Mouse (Mus musculus) adrenal gland, adult 2 months (tissue): ENCODE results near the gene Tmem262. TPM values are rescaled to one million over a fixed set of nuclear protein-coding genes. Genes with fewer than 3 reads are reported as not detected.

Source experiments
- DNase-seq: peaks from one replicate; pipeline ENCODE4 v3.0.0; 2021
- microRNA-seq, 2 experiments: library from miRNA; unstranded; fragments of <30 nt; microRNA quantifications; one replicate each; pipeline ENCODE4 v1.2.0; 2021
- polyA plus RNA-seq: library from polyadenylated mRNA; depleted of rRNA; stranded (reverse); fragments of >200 nt; gene quantifications from 2 replicates; pipeline ENCODE4 v1.2.3, GENCODE M21; 2012; rRNA removed
- total RNA-seq, 2 experiments: library from RNA; stranded (reverse); gene quantifications; 2 replicates each; pipeline ENCODE4 v1.2.3; 2021

Tmem262 gene
- total and polyA plus RNA-seq, 3 experiments: not detected

DNA sequence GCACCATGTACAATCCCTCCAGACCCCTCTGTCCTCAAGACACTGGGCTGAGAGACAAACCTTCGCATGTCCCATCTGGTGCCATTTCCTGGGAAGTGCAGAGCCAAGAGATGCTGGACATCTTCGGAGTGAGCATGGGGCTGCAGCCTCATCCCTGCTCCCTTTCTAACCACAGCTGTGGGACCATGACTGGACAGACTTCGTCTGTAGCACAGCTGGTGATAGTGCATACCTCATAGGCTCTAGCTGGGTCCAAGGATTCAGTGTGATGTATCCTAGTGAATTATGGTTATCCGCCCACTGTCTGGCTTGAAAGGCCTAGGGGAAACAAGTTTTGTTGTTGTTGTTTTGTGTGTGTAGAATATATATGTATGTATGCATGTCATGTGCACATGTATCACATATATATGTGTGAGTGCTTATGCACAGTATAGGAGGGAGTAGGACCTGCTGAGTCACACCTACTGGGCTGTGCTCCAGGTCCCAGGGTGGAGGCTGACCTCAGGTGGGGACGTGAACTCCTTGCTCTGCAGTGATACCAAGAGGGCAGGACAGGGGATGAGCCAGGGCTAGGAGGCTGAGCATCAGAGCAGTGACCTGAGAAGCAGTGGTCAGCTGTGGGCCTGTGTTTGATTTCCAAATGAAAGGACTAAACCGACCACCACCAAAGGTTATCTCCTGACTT is 22.5 kb downstream of the Tmem262 start:
- no peak for DNase-seq

DNA sequence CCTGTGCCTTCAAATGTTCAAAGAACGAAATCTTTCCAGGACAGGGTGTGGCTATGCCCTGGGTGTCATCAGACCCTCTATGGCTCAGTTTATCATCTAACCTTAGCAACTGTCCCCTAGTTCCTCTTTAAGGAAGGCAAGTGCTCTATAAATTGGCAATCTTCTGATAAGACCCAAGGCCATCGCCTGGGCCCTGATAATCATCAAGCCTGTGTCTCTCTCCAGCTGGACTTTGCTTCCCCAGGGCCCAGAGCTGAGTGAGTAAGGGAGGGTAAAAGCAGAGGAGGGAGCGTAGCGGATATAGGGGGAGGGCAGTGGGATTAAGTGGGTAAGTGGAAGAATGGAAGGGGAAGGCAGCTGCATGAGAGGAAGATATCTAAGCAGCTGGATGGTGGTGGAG is 24.6 kb downstream of the Tmem262 start:
- DNase-seq: no peak

DNA sequence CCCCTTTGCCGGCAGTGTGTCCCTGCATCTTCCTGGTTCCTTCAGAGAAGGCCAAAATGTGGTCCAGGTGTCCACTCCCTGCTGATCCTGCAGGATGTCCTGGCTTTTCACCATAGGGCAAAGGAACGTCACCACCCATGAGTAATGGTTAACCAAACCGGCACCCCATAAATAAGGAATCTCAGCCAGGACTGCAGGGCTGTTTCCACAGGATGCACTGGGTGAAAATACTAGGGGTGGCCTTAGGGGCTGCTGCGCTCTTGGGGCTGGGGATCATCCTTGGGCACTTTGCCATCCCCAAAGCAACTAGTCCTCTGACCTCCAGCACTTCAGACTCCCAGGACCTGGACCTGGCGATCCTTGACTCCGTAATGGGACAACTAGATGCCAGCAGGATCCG is 25.8 kb downstream of the Tmem262 start, which contains the start of gene Naaladl1:
Gene Naaladl1, plus strand, starts transcription at position 197 of the 400 bp plus-strand sequence.
- DNase-seq: no peak

DNA sequence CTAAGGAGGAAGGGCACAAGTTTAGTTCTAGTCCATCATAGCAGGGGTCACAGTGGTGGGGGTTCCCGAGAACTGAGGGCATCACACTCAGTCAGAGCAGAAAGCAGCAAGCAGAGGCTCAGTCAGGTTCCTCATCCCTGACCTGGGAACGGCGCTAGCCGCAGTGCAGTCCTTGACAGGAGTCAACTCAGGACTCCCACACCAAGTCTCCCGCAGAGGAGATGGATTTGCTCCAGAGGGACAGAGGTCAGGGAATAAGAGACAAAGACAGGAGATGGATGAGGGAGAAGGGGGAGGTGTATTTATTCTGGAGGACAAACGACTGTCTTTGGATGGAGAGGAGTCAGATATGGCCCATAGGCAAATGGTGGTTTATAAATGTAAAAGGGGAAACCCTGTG is 33.3 kb downstream of the Tmem262 start:
- no peak for DNase-seq

DNA sequence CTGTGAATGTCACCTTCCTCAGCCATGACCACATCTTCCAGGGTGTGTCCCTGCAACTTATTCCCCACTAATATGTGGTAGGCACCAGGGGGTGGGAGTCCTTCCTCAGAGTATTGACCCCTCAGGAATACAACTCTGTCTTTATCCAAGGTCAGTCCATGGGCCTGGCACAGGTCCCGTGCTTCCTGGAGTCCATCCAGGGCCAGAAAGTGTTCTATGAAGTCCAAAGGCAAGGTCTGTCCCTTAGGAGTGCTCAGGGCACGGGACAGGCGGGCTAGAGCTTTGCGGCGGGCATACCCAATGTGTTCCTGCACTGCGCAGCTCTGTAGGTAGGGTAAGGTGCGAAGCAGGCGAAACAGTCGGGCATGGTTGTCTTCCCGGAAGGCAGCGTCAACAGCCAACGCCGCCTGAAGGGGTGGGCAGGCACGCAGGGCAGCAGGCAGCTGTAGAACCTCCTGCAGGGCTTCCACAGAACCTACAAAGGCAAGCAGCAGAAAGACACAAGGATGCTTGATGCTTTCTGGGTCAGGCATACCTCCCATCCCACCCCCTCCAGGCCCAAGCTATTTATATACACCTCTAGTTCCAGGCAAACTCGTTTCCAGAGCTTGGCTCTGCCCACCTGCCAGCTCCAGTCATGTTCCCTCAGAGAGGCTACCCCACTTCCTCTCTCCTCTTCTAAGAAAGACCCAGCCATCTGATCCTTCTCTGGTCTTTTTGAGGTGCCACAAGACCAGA is 36.4 kb downstream of the Tmem262 start:
- peak; percentile 45 for DNase-seq

DNA sequence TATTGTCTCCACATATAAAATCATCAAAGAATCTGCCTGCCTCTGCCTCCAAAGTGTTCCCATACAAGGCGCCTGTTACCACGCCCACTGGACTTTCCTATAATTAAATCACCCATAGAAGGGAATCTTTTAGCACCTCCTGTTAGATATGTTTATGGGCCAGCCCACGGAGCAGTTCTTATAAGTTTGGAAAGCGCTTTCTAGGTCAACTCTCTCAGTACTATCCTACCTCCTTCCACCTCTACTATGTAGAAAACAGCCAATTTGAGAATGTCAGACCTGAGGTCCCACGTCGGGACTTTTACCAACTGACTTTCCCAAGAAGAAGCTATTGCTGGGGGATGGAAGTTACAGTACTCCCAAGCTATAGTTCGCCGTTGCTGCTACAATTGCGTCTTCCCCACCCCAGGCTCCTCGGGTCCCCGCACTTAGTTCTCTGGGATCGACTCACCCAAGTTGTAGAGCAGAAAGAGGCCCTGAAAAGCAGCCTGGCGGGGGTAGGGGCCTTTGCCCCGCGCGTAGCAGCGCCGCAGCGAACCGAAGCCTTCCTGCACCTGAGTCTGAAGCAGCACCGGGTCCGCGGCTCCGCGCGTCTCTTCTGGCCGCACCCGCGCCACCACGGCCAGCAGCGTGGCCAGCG is 37.6 kb downstream of the Tmem262 start:
- no peak for DNase-seq

DNA sequence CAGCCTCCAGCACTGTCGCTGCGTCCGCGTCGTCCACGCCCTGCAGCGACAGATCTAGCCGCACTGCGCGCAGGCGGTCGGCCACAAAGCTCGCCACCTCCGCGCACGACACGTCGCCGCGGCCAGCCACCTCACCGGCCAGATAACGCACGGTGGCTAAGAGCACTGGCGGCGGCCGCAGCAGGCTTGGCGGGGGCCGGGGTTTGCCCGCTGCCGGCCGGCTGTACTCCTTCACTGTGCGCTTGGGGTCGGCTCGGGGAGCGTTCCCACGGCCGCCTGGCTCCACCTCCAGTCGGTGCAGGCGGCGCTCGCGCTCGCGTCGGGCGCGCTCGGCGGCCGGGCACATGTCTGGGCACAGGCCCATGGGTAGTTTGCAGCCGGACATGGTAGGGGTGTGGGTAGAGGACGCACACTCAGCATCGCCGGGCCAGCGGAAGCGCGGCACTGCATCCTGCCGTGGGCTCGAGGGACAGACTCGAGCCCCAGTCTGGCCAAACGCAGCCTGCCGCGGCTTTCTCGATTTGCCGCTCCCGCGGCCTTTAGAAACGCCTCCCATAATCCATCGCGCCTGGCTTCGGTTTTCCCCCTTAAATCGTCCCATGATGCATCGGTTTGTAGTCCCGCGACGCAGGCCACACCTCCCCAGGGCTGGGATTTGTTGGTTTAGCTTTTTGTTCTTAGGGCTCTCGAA is 38.3 kb downstream of the Tmem262 start, which contains the start of gene Sac3d1:
Gene Sac3d1, minus strand, starts transcription at position 665 of the 691 bp plus-strand sequence.
- peak; percentile 94 for DNase-seq

DNA sequence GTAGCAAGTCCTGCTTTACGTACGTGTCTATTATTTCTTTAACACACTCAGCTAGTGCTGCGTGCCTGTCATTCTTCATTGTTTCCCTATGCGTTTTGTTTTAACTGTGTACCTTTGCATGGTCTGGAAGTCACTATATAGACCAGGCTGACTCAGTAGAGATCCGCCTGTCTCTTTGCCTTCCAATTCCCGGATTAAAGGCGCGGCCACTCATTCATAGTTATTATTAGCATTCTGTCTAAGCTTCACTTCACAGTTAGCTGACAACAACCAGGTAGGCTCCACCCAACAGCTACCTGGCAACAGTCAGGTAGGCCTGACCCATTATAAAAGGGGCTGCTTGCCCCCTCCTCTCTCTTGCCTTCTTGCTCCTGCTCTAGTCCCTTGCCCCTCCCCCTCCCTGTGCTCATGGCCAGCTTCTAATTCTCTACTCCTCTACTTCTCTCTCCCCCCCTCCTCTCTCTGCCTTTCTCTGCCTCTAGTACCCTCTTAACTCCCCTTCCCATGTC is 38.9 kb downstream of the Tmem262 start:
- no peak for DNase-seq

DNA sequence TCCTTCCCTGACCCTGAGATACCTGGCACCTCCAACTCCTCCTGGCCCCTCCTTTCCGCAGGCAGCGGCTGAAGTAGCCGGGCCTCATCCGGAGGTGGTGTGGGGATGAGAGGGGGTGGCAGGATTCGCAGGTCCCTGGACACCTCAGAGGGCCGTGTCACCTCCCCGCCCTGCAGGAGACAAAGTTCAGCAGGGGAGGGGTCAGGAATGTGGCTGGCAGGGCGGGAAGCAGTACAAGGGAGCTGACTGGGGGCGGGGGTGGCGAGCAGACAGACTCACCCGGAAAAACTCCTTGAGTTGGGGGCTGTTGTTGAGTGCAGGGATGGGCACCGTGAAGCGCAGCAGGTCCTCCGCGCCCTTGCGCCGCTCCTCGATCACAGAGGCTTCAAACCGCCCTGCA is 41.9 kb downstream of the Tmem262 start:
- no peak for DNase-seq

DNA sequence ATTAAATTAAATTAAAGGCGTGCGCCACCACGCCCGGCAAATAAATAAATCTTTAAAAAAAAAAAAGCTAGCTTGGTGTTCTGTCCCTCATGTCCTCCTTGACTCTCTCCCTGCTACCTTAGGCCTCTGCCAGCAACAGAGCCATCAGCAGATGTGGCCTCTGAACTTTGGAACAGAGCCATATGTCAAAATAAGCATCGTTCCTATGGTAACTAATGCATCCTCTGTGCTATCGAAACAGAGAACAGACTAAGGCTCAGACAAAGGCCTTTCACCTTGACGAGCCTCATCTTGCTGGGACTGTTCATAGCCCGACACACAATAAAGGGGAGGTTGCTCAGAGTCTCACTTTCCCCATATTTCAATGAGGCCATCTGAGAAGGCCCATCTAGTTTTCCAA is 43.5 kb downstream of the Tmem262 start:
- no peak for DNase-seq

DNA sequence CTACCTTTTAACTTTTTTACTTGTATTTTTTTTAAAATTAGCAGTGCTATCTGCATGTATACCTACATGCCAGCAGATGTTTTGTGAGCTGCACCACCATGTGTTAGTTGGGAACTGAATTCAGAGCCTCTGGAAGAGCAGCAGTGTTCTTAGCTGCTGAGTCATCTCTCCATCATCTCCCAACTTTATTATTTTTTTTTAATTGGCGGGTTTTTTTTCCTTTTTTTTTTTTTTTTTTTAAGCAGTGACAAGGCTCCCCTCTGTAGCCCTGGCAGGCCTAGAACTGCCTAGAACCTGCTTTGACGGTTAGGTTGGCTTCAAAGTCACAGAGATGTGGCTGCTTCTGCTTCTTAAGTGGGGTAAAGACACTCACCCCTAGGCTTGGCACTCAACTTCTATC is 45.1 kb downstream of the Tmem262 start:
- DNase-seq: no peak

DNA sequence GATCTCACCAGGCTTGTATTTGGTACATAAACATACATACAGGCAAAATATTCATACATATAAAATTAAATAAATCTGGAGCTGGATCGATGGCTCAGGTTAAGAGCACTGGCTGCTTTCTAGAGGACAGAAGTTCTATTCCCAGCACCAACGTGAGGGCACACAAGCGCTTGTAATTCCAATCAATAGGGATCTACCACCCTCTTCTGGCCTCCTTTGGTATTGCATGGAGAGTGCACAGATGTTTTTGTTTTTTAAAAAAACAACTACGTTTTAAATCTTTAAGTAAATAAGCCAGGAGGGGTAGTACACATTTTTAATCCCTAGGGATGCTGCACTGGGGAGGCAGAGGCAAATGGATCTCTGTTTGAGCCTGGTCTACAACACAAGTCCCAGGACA is 46.5 kb downstream of the Tmem262 start:
- no peak for DNase-seq

DNA sequence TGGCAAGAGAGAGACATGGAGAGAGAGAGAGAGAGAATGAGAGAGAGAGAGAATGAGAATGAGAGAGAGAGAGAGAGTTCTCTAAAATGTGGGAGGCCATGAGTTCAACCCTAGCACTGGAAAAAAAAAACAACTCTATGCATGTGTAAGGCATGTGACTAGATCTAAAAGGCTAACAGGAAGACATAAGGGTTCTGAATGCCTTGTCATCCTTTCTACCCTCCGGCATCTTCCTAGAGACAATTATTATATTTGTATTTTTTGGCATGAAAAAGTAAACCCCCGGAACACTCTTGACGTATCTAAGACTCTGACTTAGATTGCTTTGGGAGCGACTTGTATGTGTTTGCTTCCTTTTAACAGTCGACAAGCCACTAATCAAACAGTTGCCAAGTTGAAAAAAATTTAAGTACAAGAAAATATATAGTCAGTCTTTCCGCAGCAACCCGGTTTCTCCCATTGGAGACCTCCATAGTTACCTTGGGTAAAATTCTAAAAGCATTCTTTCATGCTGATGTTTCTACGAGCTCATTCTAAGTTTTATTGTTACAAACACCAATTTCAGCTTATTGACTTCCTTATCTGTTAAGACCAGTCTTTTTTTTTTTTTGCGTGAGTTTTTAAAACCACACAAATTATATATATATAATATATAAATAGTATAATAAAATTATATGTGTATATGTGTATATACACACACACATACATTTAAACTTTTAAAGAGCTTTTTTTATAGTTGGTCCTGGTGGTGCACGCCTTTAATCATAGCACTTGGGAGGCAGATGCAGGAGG is 47.2 kb downstream of the Tmem262 start:
- no peak for DNase-seq

DNA sequence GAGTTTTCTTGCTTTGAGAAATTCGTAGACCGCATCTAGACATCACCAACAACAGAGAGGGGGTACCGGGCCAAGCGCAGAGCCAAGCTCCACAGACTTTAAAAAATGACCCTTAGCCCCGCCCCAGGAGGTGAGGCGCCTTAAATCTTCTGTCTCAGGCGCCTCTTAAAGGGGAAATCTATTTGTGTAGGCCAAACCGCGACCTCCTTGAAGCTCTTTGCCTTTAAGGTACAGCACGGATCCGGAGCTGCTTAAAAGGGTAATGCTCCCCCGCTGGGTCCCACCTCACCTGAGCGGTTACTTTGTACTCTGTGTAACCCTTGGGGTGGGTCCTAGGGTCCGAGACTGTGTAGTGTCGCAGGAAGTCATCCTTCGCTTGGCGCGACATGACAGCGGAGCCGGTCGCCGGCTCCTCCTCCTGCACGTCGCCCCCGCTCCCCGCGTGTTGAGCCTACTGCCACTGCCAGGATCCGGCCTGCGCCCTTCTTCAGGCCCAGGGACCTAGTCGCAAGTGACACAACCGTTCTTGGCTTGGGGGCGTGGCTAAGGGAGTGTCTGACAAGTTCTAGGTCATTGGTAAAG is 48.0 kb downstream of the Tmem262 start, which contains the start of gene Snx15:
Gene Snx15, minus strand, starts transcription at position 545 of the 582 bp plus-strand sequence.
- DNase-seq: peak; percentile 97

Small RNA genes within 50 kb of the gene (microRNA-seq; reads per million reads assigned to microRNA genes)
- gene Mir6988: 0.88 to 2.5 reads per million in 2 experiments

Other genes starting within 250 kb of the Tmem262 start
- gene Frmd8, start 204.8 kb upstream of the Tmem262 start, total RNA-seq: 10 to 100 TPM; 41.2 to 51.4 TPM
- 27.8 and 36.4 TPM in 2 replicates for gene Frmd8, start 204.8 kb upstream of the Tmem262 start, polyA plus RNA-seq
- gene Slc25a45, start 202.2 kb upstream of the Tmem262 start, total RNA-seq: 10 to 100 TPM; 15.5 to 36.2 TPM
- gene Slc25a45, start 202.2 kb upstream of the Tmem262 start, polyA plus RNA-seq: 42.4 and 44.6 TPM in 2 replicates
- gene Tigd3, start 185.9 kb upstream of the Tmem262 start, total RNA-seq: 1 to 10 TPM; 1.0 to 1.1 TPM
- gene Tigd3, start 185.9 kb upstream of the Tmem262 start, polyA plus RNA-seq: 0.48 and 0.53 TPM in 2 replicates
- 100 to 1,000 TPM in 1 of 2 experiments, 10 to 100 TPM in 1; 90.6 to 125 TPM for gene Dpf2, start 167.0 kb upstream of the Tmem262 start, total RNA-seq
- 51.7 and 56.3 TPM in 2 replicates for gene Dpf2, start 167.0 kb upstream of the Tmem262 start, polyA plus RNA-seq
- gene Cdc42ep2, start 155.2 kb upstream of the Tmem262 start, total RNA-seq: 1 to 10 TPM; 5.5 to 8.0 TPM
- gene Cdc42ep2, start 155.2 kb upstream of the Tmem262 start, polyA plus RNA-seq: 5.6 and 5.9 TPM in 2 replicates
- 10 to 100 TPM; 15.9 to 20.4 TPM for gene Pola2, start 115.8 kb upstream of the Tmem262 start, total RNA-seq
- 36.0 and 41.0 TPM in 2 replicates for gene Pola2, start 115.8 kb upstream of the Tmem262 start, polyA plus RNA-seq
- gene Slc22a20, start 93.9 kb upstream of the Tmem262 start, total RNA-seq: not detected
- not detected in 2 replicates for gene Slc22a20, start 93.9 kb upstream of the Tmem262 start, polyA plus RNA-seq
- 10 to 100 TPM; 34.9 to 42.1 TPM for gene Capn1, start 64.1 kb upstream of the Tmem262 start, total RNA-seq
- gene Capn1, start 64.1 kb upstream of the Tmem262 start, polyA plus RNA-seq: 34.8 and 37.9 TPM in 2 replicates
- gene Syvn1, start 33.5 kb upstream of the Tmem262 start, total RNA-seq: 10 to 100 TPM; 54.1 to 71.3 TPM
- gene Syvn1, start 33.5 kb upstream of the Tmem262 start, polyA plus RNA-seq: 87.3 and 114 TPM in 2 replicates
- gene Mrpl49, start 22.2 kb upstream of the Tmem262 start, total RNA-seq: 10 to 100 TPM; 64.8 to 67.5 TPM
- 15.8 and 17.0 TPM in 2 replicates for gene Mrpl49, start 22.2 kb upstream of the Tmem262 start, polyA plus RNA-seq
- 1,000 to 10,000 TPM; 1,141 to 1,229 TPM for gene Fau, start 22.2 kb upstream of the Tmem262 start, total RNA-seq
- gene Fau, start 22.2 kb upstream of the Tmem262 start, polyA plus RNA-seq: 984 and 1,350 TPM in 2 replicates
- 10 to 100 TPM; 24.7 to 37.5 TPM for gene Znhit2, start 18.8 kb upstream of the Tmem262 start, total RNA-seq
- gene Znhit2, start 18.8 kb upstream of the Tmem262 start, polyA plus RNA-seq: 134 and 152 TPM in 2 replicates
- gene Tm7sf2, start 11.7 kb upstream of the Tmem262 start, total RNA-seq: 10 to 100 TPM; 22.0 to 48.3 TPM
- gene Tm7sf2, start 11.7 kb upstream of the Tmem262 start, polyA plus RNA-seq: 91.9 and 126 TPM in 2 replicates
- 10 to 100 TPM; 57.1 to 60.0 TPM for gene Vps51, start 2.8 kb upstream of the Tmem262 start, total RNA-seq
- 64.4 and 66.3 TPM in 2 replicates for gene Vps51, start 2.8 kb upstream of the Tmem262 start, polyA plus RNA-seq
- gene Gm28374, start 2.2 kb downstream of the Tmem262 start, total RNA-seq: not detected
- 0.38 and 0.64 TPM in 2 replicates for gene Gm28374, start 2.2 kb downstream of the Tmem262 start, polyA plus RNA-seq
- gene Zfpl1, start 4.9 kb downstream of the Tmem262 start, total RNA-seq: 10 to 100 TPM; 38.9 to 43.5 TPM
- 91.2 and 122 TPM in 2 replicates for gene Zfpl1, start 4.9 kb downstream of the Tmem262 start, polyA plus RNA-seq
- gene Cdca5, start 5.0 kb downstream of the Tmem262 start, total RNA-seq: under 1 TPM; 0.73 to 0.98 TPM
- gene Cdca5, start 5.0 kb downstream of the Tmem262 start, polyA plus RNA-seq: 0.32 and 0.80 TPM in 2 replicates
- gene AC131692.1, start 14.4 kb downstream of the Tmem262 start, total RNA-seq: not detected
- not detected in 2 replicates for gene AC131692.1, start 14.4 kb downstream of the Tmem262 start, polyA plus RNA-seq
- not detected for gene Naaladl1, start 25.7 kb downstream of the Tmem262 start, total RNA-seq
- gene Naaladl1, start 25.7 kb downstream of the Tmem262 start, polyA plus RNA-seq: 0.09 and 0.13 TPM in 2 replicates
- gene Sac3d1, start 38.6 kb downstream of the Tmem262 start, total RNA-seq: 10 to 100 TPM; 15.7 to 16.5 TPM
- 92.6 and 97.2 TPM in 2 replicates for gene Sac3d1, start 38.6 kb downstream of the Tmem262 start, polyA plus RNA-seq
- gene Snx15, start 48.3 kb downstream of the Tmem262 start, total RNA-seq: 10 to 100 TPM; 27.0 to 28.2 TPM
- 76.8 and 81.1 TPM in 2 replicates for gene Snx15, start 48.3 kb downstream of the Tmem262 start, polyA plus RNA-seq
- 1 to 10 TPM; 1.8 to 2.6 TPM for gene Batf2, start 61.0 kb downstream of the Tmem262 start, total RNA-seq
- 5.0 and 6.6 TPM in 2 replicates for gene Batf2, start 61.0 kb downstream of the Tmem262 start, polyA plus RNA-seq
- 10 to 100 TPM; 84.1 to 96.5 TPM for gene Arl2, start 61.5 kb downstream of the Tmem262 start, total RNA-seq
- 313 and 329 TPM in 2 replicates for gene Arl2, start 61.5 kb downstream of the Tmem262 start, polyA plus RNA-seq
- 1 to 10 TPM; 2.4 to 4.1 TPM for gene Majin, start 104.4 kb downstream of the Tmem262 start, total RNA-seq
- 0.56 and 0.72 TPM in 2 replicates for gene Majin, start 104.4 kb downstream of the Tmem262 start, polyA plus RNA-seq
- 10 to 100 TPM; 18.7 to 23.7 TPM for gene Gpha2, start 146.3 kb downstream of the Tmem262 start, total RNA-seq
- 237 and 302 TPM in 2 replicates for gene Gpha2, start 146.3 kb downstream of the Tmem262 start, polyA plus RNA-seq
- 100 to 1,000 TPM in 1 of 2 experiments, 10 to 100 TPM in 1; 87.1 to 123 TPM for gene Ppp2r5b, start 155.8 kb downstream of the Tmem262 start, total RNA-seq
- 247 and 266 TPM in 2 replicates for gene Ppp2r5b, start 155.8 kb downstream of the Tmem262 start, polyA plus RNA-seq
- gene Atg2a, start 161.6 kb downstream of the Tmem262 start, total RNA-seq: 10 to 100 TPM; 31.0 to 36.0 TPM
- 105 and 108 TPM in 2 replicates for gene Atg2a, start 161.6 kb downstream of the Tmem262 start, polyA plus RNA-seq
- 100 to 1,000 TPM; 129 to 133 TPM for gene Ehd1, start 196.7 kb downstream of the Tmem262 start, total RNA-seq
- gene Ehd1, start 196.7 kb downstream of the Tmem262 start, polyA plus RNA-seq: 470 and 474 TPM in 2 replicates
- gene Cdc42bpg, start 226.4 kb downstream of the Tmem262 start, total RNA-seq: 10 to 100 TPM; 14.4 to 24.6 TPM
- gene Cdc42bpg, start 226.4 kb downstream of the Tmem262 start, polyA plus RNA-seq: 23.7 and 26.6 TPM in 2 replicates